Mouse (Mus musculus) left cerebral cortex, adult 8-10 months (tissue): ENCODE measurements at regions not wholly inside any gene's neighbourhood (a gene's known extent, or its start where the extent isn't known, plus 50 kb on each side); places are given as distances from the start of the nearest gene placed in this dataset.

Experiments used
- DNase-seq, 2 experiments: peaks; one replicate each; pipeline ENCODE4 v3.0.0; 2022; ENCODE audit warnings: low spot score in 2 of 2

DNA sequence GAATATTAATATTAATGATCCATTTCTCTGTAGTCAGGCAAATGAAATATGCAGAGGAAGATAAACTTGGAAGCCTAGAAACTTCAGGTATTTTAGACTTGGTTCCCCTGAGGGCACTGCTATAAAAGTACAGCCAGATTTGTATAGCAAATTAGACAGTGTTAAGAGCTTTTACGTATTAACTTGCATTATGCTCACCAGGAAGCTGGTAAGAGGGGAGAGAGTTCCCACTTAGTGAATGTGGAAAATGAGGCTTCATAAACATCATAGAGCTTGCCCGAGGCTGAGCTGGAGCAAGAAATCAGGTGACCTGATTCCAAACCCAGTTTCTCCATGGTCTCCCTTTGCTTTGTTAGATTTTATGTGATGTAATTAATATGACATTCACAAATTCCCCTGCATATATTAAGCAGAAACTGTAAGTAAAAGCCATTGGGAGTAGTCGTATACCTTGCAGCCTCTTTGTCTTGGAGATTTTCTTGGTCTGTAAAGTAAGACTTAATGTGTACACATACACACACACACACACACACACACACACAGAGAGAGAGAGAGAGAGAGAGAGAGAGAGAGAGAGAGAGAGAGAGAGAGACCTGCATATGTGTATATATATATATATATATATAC, 718.9 kb upstream of the Isx start:
- DNase-seq: no peak

DNA sequence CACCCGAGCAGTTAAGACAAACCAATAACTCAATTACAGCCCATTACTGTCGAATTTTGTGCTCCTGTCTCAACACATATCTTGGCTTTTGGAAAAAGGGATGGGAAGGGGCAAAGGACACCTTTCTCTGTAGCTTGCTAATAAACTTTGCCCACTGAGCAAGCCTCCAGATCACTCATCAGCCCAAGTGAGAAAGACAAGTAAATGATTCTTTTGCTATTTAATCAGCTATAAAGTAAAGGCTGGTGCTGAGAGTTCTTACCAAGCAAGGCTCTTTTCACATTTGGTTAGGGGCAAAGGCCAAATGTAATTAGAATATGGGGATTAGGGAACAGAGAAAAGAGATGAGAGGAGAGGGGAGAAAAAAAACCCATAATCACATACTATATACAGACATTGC, 703.4 kb upstream of the Isx start:
- no peak for DNase-seq

DNA sequence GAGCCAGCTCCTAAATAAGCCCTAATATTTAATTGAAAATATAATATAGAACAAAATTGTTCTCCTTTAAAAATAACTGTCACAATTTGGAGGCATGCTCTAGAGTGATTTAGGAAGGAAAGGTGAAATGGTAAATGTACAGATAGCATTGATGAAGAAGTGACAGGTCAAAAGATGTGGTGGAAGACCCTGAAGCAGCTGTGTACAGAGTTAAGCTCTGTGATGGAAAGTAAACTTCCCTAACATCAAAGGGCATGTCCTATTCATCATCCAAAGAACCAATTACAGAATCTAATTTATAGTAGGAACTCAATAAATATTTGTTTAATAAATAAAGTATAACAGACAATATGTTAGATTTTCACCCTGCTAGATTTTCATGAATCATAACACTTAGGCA, 702.3 kb upstream of the Isx start:
- no peak for DNase-seq

DNA sequence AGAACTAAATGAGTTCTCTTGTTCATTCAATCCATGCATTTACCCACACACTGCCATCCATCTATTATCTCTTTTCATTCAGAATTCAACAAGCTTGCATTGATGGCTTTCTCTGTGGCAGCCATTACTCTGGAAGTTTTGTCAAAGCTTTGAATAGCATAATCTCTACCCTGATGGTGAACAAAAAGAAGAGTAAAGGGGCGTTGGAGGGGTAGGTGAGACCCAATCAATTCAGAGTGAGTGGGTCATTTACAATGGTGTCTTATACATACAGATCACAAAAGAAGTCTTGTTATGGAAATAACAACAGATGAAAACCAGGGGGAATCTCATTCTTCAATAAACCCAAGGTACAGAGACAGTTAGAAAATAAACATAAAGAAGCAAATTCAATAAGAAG, 701.9 kb upstream of the Isx start:
- DNase-seq: no peak

DNA sequence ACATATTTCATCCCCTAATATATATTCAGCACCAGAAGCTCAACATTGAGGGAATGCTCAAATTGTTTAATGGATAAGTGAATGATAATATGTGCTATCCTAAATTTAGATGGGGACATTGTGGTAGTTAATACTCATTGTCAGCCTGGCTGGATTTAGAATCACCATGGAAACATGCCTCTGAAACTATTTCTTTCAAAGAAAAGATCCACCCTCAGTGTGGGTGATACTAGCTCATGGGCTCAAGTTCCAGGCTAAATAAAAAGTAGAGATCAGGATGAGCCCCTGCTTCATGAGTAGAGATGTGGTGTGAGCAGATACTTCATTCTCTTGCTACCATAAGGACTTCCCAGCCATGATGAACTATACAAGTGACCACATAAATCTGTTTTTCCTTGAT, 668.4 kb upstream of the Isx start:
- peak in 1 of 2 experiments; percentile 39 for DNase-seq

DNA sequence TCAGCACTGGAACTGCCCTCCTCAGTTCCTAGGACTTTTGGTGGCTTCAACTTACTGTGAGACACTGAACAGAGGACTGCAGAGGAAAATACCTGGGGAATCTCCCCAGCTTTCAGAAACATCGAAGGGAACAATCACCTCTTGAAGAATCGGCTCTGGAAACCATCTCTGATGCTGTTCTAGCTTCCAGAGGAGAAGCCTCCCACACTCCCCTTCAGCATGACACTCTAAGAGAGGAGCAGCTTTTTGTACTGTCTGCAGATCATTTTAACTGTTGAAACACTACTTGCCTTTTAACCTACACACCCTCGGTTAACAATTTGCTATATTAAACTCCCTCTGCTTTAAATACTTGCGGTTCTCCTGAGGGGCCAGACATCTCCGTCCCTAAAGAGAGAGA, 664.7 kb upstream of the Isx start:
- no peak for DNase-seq

DNA sequence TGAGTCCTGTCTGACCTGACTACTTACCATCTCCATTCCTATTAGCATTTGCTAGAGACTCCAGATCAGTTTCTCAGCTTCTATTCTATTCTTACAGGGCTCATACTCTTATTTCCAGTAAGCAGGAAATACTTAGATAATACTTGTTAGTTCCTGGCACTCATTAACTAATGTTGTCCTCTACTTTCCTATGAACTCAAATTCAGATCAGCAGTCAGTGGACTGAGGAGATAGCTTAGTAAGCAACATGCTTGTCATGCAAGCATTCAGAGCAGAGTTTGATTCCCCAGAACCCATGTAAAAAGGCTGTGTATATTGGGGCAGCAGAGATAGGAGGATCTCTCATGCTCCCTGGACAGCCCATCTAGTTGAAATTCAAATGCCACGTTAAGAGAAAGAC, 656.2 kb upstream of the Isx start:
- DNase-seq: no peak
